15 mouse cellular contexts compared by ENCODE assay signal in genomic region chr1:184358226-184358568, GRCm38 (mm10).
"Had no signal": no experiment of that assay in that cellular context is flagged by ENCODE, and none has a peak within 500 bp of the region (broad histone marks: within the 10 kb centered on the region; RNA-seq: fewer than 3 reads in every experiment).

No protein-coding gene starts in this region.

- H3K4me3 ChIP-seq: intestine, embryonic 15.5 days; kidney, embryonic 15.5 days; left cerebral cortex, adult 2 months; limb, embryonic 15.5 days; megakaryocyte, embryonic 14.5 days; midbrain, embryonic 15.5 days; neural tube, embryonic 13.5 days had no signal

- DNase-seq: kidney, adult 18-20 months; kidney, postnatal 14 days; retina, postnatal 1 day; right cerebral cortex, postnatal 4 days; spleen, adult 18-20 months; thymus, adult 2 months; thymus, postnatal 25 days had no signal

- H3K4me1 ChIP-seq: intestine, embryonic 15.5 days; kidney, embryonic 15.5 days; limb, embryonic 15.5 days; midbrain, embryonic 15.5 days; neural tube, embryonic 13.5 days had no signal

- H3K9me3 ChIP-seq: intestine, embryonic 15.5 days; kidney, embryonic 15.5 days; limb, embryonic 15.5 days; megakaryocyte, embryonic 14.5 days; midbrain, embryonic 15.5 days; neural tube, embryonic 13.5 days had no signal

- ATAC-seq: intestine, embryonic 15.5 days; midbrain, embryonic 15.5 days had no signal

- H3K36me3 ChIP-seq: intestine, embryonic 15.5 days; kidney, embryonic 15.5 days; limb, embryonic 15.5 days; midbrain, embryonic 15.5 days; neural tube, embryonic 13.5 days had no signal

- H3K9ac ChIP-seq: intestine, embryonic 15.5 days; kidney, embryonic 15.5 days; limb, embryonic 15.5 days; midbrain, embryonic 15.5 days; neural tube, embryonic 13.5 days had no signal

- H3K4me2 ChIP-seq: intestine, embryonic 15.5 days; kidney, embryonic 15.5 days; limb, embryonic 15.5 days; midbrain, embryonic 11.5 days; midbrain, embryonic 15.5 days; neural tube, embryonic 13.5 days had no signal

- H3K27me3 ChIP-seq: intestine, embryonic 15.5 days; kidney, embryonic 15.5 days; limb, embryonic 15.5 days; megakaryocyte, embryonic 14.5 days; midbrain, embryonic 15.5 days; neural tube, embryonic 13.5 days had no signal

- H3K27ac ChIP-seq: intestine, embryonic 15.5 days; kidney, embryonic 15.5 days; left cerebral cortex, adult 2 months; limb, embryonic 15.5 days; midbrain, embryonic 15.5 days; neural tube, embryonic 13.5 days had no signal
